Mouse (Mus musculus) neural tube, embryonic 12.5 days (tissue): ENCODE measurements around the gene Actb. TPM values are rescaled to one million over a fixed set of nuclear protein-coding genes. Genes with fewer than 3 reads are reported as not detected.

Experiments
- ATAC-seq: fragments of 200-750 bp; cut with Nextera tagmentation; 2 replicates; pipeline ENCODE4 v1.8.0; 2017; ENCODE audit warnings: low read depth, mild to moderate bottlenecking, moderate TSS enrichment, moderate library complexity; ENCODE audit not compliant: low FRiP score
- H3K27ac ChIP-seq: fragments of 300-500 bp; sonication (generic); 2 replicates; pipeline ENCODE4 v1.5.1; 2016
- H3K27me3 ChIP-seq: fragments of 300-500 bp; sonication (generic); replicated peaks from 2 replicates; pipeline ENCODE4 v1.6.1; 2016; ENCODE audit warnings: mild to moderate bottlenecking
- H3K36me3 ChIP-seq: fragments of 300-500 bp; sonication (generic); 2 replicates; pipeline ENCODE4 v1.6.1; 2016; ENCODE audit warnings: mild to moderate bottlenecking
- H3K4me1 ChIP-seq: fragments of 300-500 bp; sonication (generic); 2 replicates; pipeline ENCODE4 v1.6.1; 2016
- H3K4me2 ChIP-seq: fragments of 300-500 bp; sonication (generic); replicated peaks from 2 replicates; pipeline ENCODE4 v1.6.1; 2016; ENCODE audit warnings: mild to moderate bottlenecking
- H3K4me3 ChIP-seq: fragments of 300-500 bp; sonication (generic); 2 replicates; pipeline ENCODE4 v1.5.1; 2016
- H3K9ac ChIP-seq: fragments of 300-500 bp; sonication (generic); 2 replicates; pipeline ENCODE4 v1.6.1; 2016; ENCODE audit warnings: mild to moderate bottlenecking
- H3K9me3 ChIP-seq: fragments of 300-500 bp; sonication (generic); 2 replicates; pipeline ENCODE4 v1.6.1; 2016; ENCODE audit warnings: mild to moderate bottlenecking
- WGBS: fragments of 180-500 bp; shearing (Covaris S2); methylation state at CpG from one replicate; pipeline ENCODE4 v1.1.7; 2016; 5-methylcytosine and 5-hydroxymethylcytosine counted together
- polyA plus RNA-seq: library from polyadenylated mRNA; unstranded; fragments of >200 nt; fragmentation: Nextera tagmentation; extraction: Ambion mirVana; gene quantifications from 2 replicates; pipeline ENCODE4 v1.2.1, GENCODE M21; 2016

Gene Actb
- polyA plus RNA-seq, 1 experiment from 2014 or later, result 13,231 TPM

GRCm38 (mm10) chr5:142856408-142856807, 50.1 kb downstream of the Actb start:
- 0 out of 2 replicates have a peak, but pooled peaks cover 7% of the 10 kb centered on the region for H3K4me1 ChIP-seq
- no peaks in the 10 kb centered on the region for H3K36me3 ChIP-seq
- H3K9ac ChIP-seq, result no peak overlapping the region
- H3K9me3 ChIP-seq, result no peaks in the 10 kb centered on the region
- 76% methylated on average over 4 of the region's 4 CpGs for WGBS
- ATAC-seq, result no peak
- no peak overlapping the region for H3K4me3 ChIP-seq
- no peak overlapping the region for H3K27ac ChIP-seq
- H3K4me2 ChIP-seq, result no peak overlapping the region
- no peaks in the 10 kb centered on the region for H3K27me3 ChIP-seq

GRCm38 (mm10) chr5:142854877-142855276, 51.7 kb downstream of the Actb start:
- no peaks in the 10 kb centered on the region for H3K27me3 ChIP-seq
- 0 out of 2 replicates have a peak, but pooled peaks cover 7% of the 10 kb centered on the region for H3K4me1 ChIP-seq
- H3K27ac ChIP-seq, result no peak overlapping the region
- no peaks in the 10 kb centered on the region for H3K36me3 ChIP-seq
- H3K9me3 ChIP-seq, result no peaks in the 10 kb centered on the region
- 77% methylated on average over 10 of the region's 10 CpGs for WGBS
- no peak overlapping the region for H3K9ac ChIP-seq
- no peak overlapping the region for H3K4me3 ChIP-seq
- no peak overlapping the region for H3K4me2 ChIP-seq
- ATAC-seq, result no peak

- 0 out of 2 replicates have a peak, but pooled peaks cover 7% of the 10 kb centered on the region for H3K4me1 ChIP-seq
- H3K27ac ChIP-seq, result no peak overlapping the region
- no peak overlapping the region for H3K9ac ChIP-seq
- H3K36me3 ChIP-seq, result no peaks in the 10 kb centered on the region
- no peaks in the 10 kb centered on the region for H3K27me3 ChIP-seq
- ATAC-seq, result no peak
- H3K4me3 ChIP-seq, result no peak overlapping the region
- no peak overlapping the region for H3K4me2 ChIP-seq
- 83% methylated on average over 6 of the region's 6 CpGs for WGBS
- no peaks in the 10 kb centered on the region for H3K9me3 ChIP-seq
Measured at GRCm38 (mm10) chr5:142853585-142853984, 53.0 kb downstream of the Actb start.

Other genes starting within 250 kb of the Actb start
- 65.0 and 66.7 TPM in 2 replicates for gene Slc29a4, start 214.2 kb downstream of the Actb start, polyA plus RNA-seq
- gene Tnrc18, start 89.1 kb downstream of the Actb start, polyA plus RNA-seq, result 51.5 and 57.5 TPM in 2 replicates
- 20.7 and 27.6 TPM in 2 replicates for gene Fbxl18, start 11.3 kb downstream of the Actb start, polyA plus RNA-seq
- gene Fscn1, start 53.6 kb upstream of the Actb start, polyA plus RNA-seq, result 733 and 746 TPM in 2 replicates
- gene Rnf216, start 206.2 kb upstream of the Actb start, polyA plus RNA-seq, result 43.4 and 47.1 TPM in 2 replicates
- not detected in 2 replicates for gene Olfr718-ps1, start 240.8 kb upstream of the Actb start, polyA plus RNA-seq